Mouse (Mus musculus): ENCODE measurements at regions not wholly inside any gene's neighbourhood (a gene's known extent, or its start where the extent isn't known, plus 50 kb on each side); places are given as distances from the start of the nearest gene placed in this dataset.

DNA sequence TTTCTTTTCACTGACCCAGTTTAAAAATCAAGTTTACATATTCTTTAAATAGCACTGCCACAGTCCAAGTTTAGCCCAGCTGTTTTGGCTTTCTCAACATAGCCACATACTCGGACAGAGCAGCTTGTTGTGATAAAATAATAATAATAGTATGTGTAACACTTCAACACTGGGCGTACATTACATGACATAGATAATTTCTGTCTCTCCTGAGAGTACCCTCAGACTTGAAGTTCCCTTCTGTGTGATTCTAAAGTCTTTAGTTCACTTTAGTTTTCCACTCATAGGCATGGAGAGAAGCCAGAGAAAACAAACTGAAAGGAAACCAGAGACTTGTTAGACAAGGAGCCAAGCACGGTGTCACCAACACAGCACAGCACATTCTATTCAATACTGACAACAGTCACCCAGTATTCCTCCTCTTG lies 136.4 kb downstream of the Slitrk6 start:
- H3K4me1 ChIP-seq (ENCODE audit: control insufficient read depth, insufficient read depth, low read length): no peaks in the 10 kb centered on the region
- no peak for TF ChIP-seq CTCF (IDR thresholded peaks at IDR 0.05; ENCODE audit: low read depth, low read length)
- TF ChIP-seq POLR2A (IDR thresholded peaks at IDR 0.05; ENCODE audit: extremely low read depth, insufficient read depth, low read length): no peak
- WGBS: 65% methylated on average over 3 of the region's 3 CpGs
- no peaks in the 10 kb centered on the region for H3K27me3 ChIP-seq (ENCODE audit: control insufficient read depth, insufficient read depth, low read length)
- no peaks in the 10 kb centered on the region for H3K79me2 ChIP-seq (ENCODE audit: control insufficient read depth, insufficient read depth, low read length)
- no peak overlapping the region for H3K27ac ChIP-seq (replicated peaks; ENCODE audit: insufficient read depth, low read depth, low read length)
- H3K4me3 ChIP-seq (ENCODE audit: insufficient read depth, low read depth, low read length): no peak overlapping the region
- peak; percentile 4 for DNase-seq (ENCODE audit: extremely low read depth, low read depth, low spot score)
- H3K9ac ChIP-seq (ENCODE audit: low read depth, low read length): no peak overlapping the region
- no peaks in the 10 kb centered on the region for H3K36me3 ChIP-seq (ENCODE audit: control insufficient read depth, insufficient read depth, low read length)

DNA sequence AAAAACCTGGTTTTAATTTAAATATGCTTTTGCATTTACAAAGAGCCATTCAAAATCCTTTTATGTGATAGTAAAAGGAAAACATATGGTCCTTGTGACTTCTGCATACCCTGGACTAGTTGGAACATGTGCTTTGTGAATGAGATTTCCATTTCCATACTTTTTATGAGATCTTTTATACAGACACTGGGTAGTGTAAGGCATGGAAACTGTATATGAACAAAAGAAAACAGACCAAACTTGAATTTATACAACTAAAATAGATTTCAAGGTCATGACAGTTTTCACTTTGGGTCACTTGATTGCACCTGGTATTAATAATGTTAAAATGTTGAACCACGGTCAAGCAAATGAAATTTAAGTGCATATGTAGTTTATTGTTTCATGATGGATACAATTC lies 138.5 kb downstream of the Slitrk6 start:
- Histone ChIP-seq H3K9ac (ENCODE audit: low read depth, low read length) (no peak overlapping the region), H3K27me3 (ENCODE audit: control insufficient read depth, insufficient read depth, low read length) (no peaks in the 10 kb centered on the region), H3K4me3 (ENCODE audit: insufficient read depth, low read depth, low read length) (no peak overlapping the region), H3K4me1 (ENCODE audit: control insufficient read depth, insufficient read depth, low read length) (no peaks in the 10 kb centered on the region), H3K36me3 (ENCODE audit: control insufficient read depth, insufficient read depth, low read length) (no peaks in the 10 kb centered on the region), H3K27ac (replicated peaks; ENCODE audit: insufficient read depth, low read depth, low read length) (no peak overlapping the region), H3K79me2 (ENCODE audit: control insufficient read depth, insufficient read depth, low read length) (no peaks in the 10 kb centered on the region)
- 80% methylated on average over 1 of the region's 1 CpGs for WGBS
- no peak for DNase-seq (ENCODE audit: extremely low read depth, low read depth, low spot score)
- TF ChIP-seq POLR2A (IDR thresholded peaks at IDR 0.05; ENCODE audit: extremely low read depth, insufficient read depth, low read length): no peak
- no peak for TF ChIP-seq CTCF (IDR thresholded peaks at IDR 0.05; ENCODE audit: low read depth, low read length)

DNA sequence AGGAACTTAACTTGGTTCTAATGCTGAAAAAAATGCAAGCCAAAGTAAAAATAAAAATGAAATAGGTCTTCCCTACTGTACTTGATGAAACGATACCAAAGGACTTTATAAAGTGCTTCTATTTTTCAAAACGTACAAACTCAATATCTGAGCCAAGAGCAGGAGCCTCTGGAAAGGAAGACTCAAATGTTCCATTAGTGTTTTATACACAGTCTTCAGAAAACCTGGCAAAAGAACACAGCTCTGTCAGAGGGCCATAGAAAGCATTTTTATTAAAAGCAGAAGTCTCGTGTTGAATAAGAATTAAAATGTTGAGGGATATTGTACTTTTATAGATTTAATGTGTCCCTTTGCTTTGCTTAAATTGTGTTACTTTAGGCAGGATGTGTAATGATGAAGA lies 174.6 kb downstream of the Slitrk6 start:
- Histone ChIP-seq H3K27ac (replicated peaks; ENCODE audit: insufficient read depth, low read depth, low read length) (no peak overlapping the region), H3K79me2 (ENCODE audit: control insufficient read depth, insufficient read depth, low read length) (no peaks in the 10 kb centered on the region), H3K9ac (ENCODE audit: low read depth, low read length) (no peak overlapping the region), H3K36me3 (ENCODE audit: control insufficient read depth, insufficient read depth, low read length) (no peaks in the 10 kb centered on the region), H3K4me3 (ENCODE audit: insufficient read depth, low read depth, low read length) (no peak overlapping the region), H3K27me3 (ENCODE audit: control insufficient read depth, insufficient read depth, low read length) (no peaks in the 10 kb centered on the region), H3K4me1 (ENCODE audit: control insufficient read depth, insufficient read depth, low read length) (no peaks in the 10 kb centered on the region)
- WGBS: 61% methylated on average over 3 of the region's 3 CpGs
- no peak for TF ChIP-seq POLR2A (IDR thresholded peaks at IDR 0.05; ENCODE audit: extremely low read depth, insufficient read depth, low read length)
- no peak for TF ChIP-seq CTCF (IDR thresholded peaks at IDR 0.05; ENCODE audit: low read depth, low read length)
- DNase-seq (ENCODE audit: extremely low read depth, low read depth, low spot score): no peak

DNA sequence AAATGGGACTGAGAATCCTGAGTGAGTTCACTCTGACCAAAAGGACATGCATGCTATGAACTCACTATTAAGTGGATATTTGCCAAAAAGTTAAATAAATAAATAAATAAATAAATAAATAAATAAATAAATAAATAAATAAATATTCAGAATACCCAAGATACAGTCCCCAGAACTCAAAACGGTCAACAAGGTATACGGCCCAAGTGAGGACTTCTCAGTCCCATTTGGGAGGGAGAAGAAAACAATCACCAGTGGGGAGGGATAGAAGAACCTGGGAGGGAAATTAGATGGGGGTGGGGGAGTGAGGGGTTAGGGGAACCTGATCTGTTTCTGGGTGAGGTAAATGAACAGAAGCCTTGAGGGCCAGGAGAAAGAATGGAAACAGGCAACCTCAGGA lies 184.2 kb downstream of the Slitrk6 start:
- WGBS: 92% methylated on average over 2 of the region's 2 CpGs
- Histone ChIP-seq H3K4me3 (ENCODE audit: insufficient read depth, low read depth, low read length) (no peak overlapping the region), H3K36me3 (ENCODE audit: control insufficient read depth, insufficient read depth, low read length) (no peaks in the 10 kb centered on the region), H3K27me3 (ENCODE audit: control insufficient read depth, insufficient read depth, low read length) (no peaks in the 10 kb centered on the region), H3K4me1 (ENCODE audit: control insufficient read depth, insufficient read depth, low read length) (no peaks in the 10 kb centered on the region), H3K9ac (ENCODE audit: low read depth, low read length) (no peak overlapping the region), H3K27ac (replicated peaks; ENCODE audit: insufficient read depth, low read depth, low read length) (no peak overlapping the region), H3K79me2 (ENCODE audit: control insufficient read depth, insufficient read depth, low read length) (no peaks in the 10 kb centered on the region)
- TF ChIP-seq POLR2A (IDR thresholded peaks at IDR 0.05; ENCODE audit: extremely low read depth, insufficient read depth, low read length) (no peak), CTCF (IDR thresholded peaks at IDR 0.05; ENCODE audit: low read depth, low read length) (no peak)
- no peak for DNase-seq (ENCODE audit: extremely low read depth, low read depth, low spot score)

DNA sequence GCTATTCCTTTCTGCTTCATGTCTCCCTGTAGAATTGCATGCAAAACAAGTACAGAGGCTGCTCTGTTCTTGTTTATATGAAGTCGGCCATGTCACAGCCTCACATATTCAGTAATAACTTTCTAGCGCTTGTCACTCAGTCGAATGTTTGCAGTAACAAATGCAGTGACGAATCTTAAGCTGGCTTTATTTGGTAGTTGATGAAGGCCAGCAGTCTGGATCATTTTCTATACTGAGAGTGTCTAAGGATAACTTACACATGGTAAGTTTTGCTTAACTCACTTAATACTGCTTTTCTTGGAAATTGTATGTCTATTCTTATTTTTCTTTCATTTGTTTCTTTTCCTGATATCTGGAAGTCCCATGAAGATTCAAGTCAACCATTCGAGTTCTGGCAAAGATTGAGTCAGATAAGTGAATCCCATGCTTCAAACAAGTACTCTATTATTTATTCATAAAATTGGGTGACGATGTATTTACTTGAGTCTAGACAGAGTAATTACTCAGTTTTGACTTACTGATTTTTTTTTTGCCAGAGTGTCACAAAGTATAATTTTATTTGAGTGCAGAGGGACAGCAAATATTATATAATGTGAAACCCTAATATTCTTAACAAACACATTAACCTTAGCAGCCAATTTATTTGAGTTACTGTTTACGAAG lies 189.0 kb downstream of the Slitrk6 start:
- WGBS: 74% methylated on average over 7 of the region's 7 CpGs
- no peak for DNase-seq (ENCODE audit: extremely low read depth, low read depth, low spot score)
- no peaks in the 10 kb centered on the region for H3K27me3 ChIP-seq (ENCODE audit: control insufficient read depth, insufficient read depth, low read length)
- H3K9ac ChIP-seq (ENCODE audit: low read depth, low read length): no peak overlapping the region
- H3K4me3 ChIP-seq (ENCODE audit: insufficient read depth, low read depth, low read length): no peak overlapping the region
- no peaks in the 10 kb centered on the region for H3K4me1 ChIP-seq (ENCODE audit: control insufficient read depth, insufficient read depth, low read length)
- H3K27ac ChIP-seq (replicated peaks; ENCODE audit: insufficient read depth, low read depth, low read length): no peak overlapping the region
- H3K79me2 ChIP-seq (ENCODE audit: control insufficient read depth, insufficient read depth, low read length): no peaks in the 10 kb centered on the region
- no peaks in the 10 kb centered on the region for H3K36me3 ChIP-seq (ENCODE audit: control insufficient read depth, insufficient read depth, low read length)
- TF ChIP-seq POLR2A (IDR thresholded peaks at IDR 0.05; ENCODE audit: extremely low read depth, insufficient read depth, low read length) (no peak), CTCF (IDR thresholded peaks at IDR 0.05; ENCODE audit: low read depth, low read length) (no peak)

DNA sequence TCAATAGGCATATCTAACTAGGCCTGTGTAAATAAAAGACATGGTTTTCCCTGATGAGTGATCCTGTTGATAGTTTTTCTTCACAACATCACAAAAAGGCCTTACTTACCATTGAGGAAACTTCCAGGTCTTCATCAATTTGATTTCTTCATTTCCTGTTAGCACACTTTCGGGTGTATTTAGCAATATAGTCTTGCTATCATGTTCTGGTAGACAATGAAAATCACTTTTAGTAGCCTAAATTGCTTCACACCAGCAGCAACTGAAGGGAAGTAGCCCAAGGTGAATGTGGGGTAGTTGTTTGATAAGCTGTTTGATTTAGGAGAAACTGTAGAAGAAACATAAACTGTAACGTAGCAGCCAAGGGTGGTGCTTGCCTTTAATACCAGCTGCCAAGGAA lies 190.3 kb downstream of the Slitrk6 start:
- H3K79me2 ChIP-seq (ENCODE audit: control insufficient read depth, insufficient read depth, low read length): no peaks in the 10 kb centered on the region
- 75% methylated on average over 2 of the region's 2 CpGs for WGBS
- H3K27ac ChIP-seq (replicated peaks; ENCODE audit: insufficient read depth, low read depth, low read length): no peak overlapping the region
- H3K4me1 ChIP-seq (ENCODE audit: control insufficient read depth, insufficient read depth, low read length): no peaks in the 10 kb centered on the region
- H3K36me3 ChIP-seq (ENCODE audit: control insufficient read depth, insufficient read depth, low read length): no peaks in the 10 kb centered on the region
- no peaks in the 10 kb centered on the region for H3K27me3 ChIP-seq (ENCODE audit: control insufficient read depth, insufficient read depth, low read length)
- TF ChIP-seq POLR2A (IDR thresholded peaks at IDR 0.05; ENCODE audit: extremely low read depth, insufficient read depth, low read length): no peak
- DNase-seq (ENCODE audit: extremely low read depth, low read depth, low spot score): no peak
- no peak overlapping the region for H3K9ac ChIP-seq (ENCODE audit: low read depth, low read length)
- H3K4me3 ChIP-seq (ENCODE audit: insufficient read depth, low read depth, low read length): no peak overlapping the region

Measured in liver, adult 2 months (tissue).